Mouse (Mus musculus) bone marrow, adult 2 months (tissue): ENCODE results near the gene Slc44a2.

Experiments
- CTCF ChIP-seq: fragments of 200-500 bp; IDR thresholded peaks from 2 replicates; pipeline ENCODE4 v1.5.1; 2011; ENCODE audit warnings: low read length, control low read depth; ENCODE audit not compliant: control insufficient read depth, insufficient read depth
- POLR2A ChIP-seq: fragments of 200-500 bp; IDR thresholded peaks from 2 replicates; pipeline ENCODE4 v1.6.1; 2011; ENCODE audit warnings: low read depth, mild to moderate bottlenecking, control low read depth, low read length, borderline replicate concordance; ENCODE audit not compliant: control insufficient read depth

- TF ChIP-seq CTCF (no peak), POLR2A (no peak)
Measured at GRCm38 (mm10) chr9:21327569-21327968, 7.1 kb downstream of the Slc44a2 start.
